Mouse (Mus musculus): Measurements from ENCODE around the gene Acbd6.
A peak's percentile ranks its signal among the peaks of the same experiment; 100 is the strongest.

GRCm38 (mm10) chr1:155574966-155575673 lies 17.2 kb downstream of the Acbd6 start:
- TF ChIP-seq CTCF (IDR thresholded peaks at IDR 0.05; ENCODE audit: low read depth) (peak; percentile 80), EP300 (IDR thresholded peaks at IDR 0.05; ENCODE audit: low read depth) (no peak)

Measured in liver, postnatal 0 days (tissue).